Mouse (Mus musculus) urinary bladder, adult 18-20 months (tissue): ENCODE measurements around the gene Evl.
"Not testable (repeated sequence)": the region's sequence is repeated elsewhere in the genome, so short reads cannot be mapped to it uniquely, and the experiment has no call there.

Experiments used
- DNase-seq, 2 experiments: peaks; one replicate each; pipeline ENCODE4 v3.0.0; 2022; ENCODE audit warnings: low spot score in 2 of 2, mixed read lengths in 2 of 2

The Evl gene

DNA sequence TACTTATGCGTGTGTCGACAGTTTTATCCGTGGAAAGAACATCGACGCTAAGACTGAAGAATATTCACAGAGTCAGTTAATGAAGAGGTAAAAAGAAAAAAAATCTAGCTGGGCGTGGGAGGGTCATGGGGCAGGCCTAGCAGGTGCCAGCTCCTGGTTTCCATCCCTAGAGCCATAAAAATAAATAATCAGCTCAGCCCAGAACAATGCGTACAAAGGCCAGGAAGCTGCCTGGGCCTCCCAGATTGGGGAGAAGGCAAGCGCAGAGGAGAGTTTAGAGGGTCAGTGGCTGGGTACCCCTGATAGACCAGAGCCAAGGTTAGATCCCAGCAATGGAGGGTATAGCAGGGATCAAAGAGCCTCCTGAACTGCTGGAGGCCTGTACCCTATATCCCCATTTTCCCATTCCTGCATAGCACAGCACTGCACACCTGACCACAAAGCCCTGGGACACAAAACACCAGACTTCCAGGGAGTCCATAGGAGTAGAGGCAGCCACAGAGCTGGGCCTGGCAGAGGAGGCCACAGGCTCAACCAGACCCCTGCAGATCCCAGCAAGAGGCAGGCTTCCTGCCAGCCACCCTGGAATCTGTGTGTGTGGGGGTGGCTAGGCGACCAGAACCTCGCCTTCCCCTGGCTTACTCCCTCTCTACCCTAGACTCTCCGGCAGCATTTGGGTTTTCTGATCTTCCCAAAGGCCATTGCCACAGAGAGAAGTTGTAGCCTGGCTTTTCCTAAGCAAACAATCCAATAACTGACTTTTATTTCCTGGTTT is 144.4 kb downstream of the Evl start:
- no peak for DNase-seq

DNA sequence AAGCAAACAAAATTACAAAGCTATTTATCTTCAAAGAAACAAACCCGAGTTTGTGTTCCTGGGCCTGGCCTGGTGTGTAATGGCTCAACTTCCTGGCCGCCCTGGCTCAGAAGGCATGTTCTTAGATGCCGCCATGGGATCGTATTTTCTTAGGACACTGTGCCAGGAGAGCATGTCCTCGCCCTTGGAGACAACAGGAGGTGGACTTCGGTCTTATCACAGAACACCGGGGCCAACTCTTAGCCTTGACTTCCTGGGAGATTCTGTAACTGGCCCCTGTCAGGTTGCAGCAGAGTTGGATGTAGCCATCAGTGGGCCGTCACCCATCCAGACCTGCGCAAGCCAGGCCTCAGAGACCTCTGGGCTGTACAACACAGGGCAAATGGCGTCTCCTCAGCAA is 145.1 kb downstream of the Evl start:
- DNase-seq, result no peak

DNA sequence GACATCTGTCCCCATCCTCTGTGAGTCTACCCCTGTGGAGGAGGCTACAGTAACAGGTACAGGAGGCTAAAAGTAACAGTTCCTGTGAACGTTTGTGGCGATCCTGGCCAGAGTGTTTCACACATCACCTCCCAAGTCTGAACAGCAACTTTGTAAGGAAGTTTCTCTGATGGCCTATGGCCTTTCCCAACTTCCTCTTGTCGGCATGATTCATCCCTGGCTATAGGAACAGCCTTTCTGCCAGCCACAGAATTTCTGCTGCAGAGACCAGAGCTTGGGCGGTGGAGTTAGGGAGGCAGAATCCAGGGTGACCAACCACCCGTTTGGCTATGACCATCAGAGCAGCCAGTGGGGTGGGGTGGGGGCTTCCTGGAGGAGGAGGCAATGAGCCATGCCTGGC is 145.5 kb downstream of the Evl start:
- no peak for DNase-seq

DNA sequence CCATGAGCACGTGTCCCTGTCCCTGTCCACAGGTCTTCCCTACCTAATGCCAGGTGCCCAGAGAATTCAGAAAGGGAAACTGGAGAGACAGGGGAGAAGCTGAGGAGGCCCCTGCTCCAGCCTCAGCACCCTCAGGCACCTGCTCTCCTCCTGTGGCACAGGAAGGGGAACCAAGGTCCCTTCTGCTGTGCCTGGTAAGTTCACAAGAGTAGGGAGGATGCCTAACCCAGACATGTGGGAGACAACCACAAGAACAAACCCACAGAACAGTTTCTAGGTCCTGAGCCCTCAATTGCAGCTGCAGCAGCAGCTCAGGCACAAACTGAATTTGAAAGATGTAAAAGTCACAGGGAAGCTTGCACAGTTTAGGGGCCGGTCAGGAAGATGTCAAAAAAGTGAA is 146.7 kb downstream of the Evl start:
- DNase-seq, result no peak

DNA sequence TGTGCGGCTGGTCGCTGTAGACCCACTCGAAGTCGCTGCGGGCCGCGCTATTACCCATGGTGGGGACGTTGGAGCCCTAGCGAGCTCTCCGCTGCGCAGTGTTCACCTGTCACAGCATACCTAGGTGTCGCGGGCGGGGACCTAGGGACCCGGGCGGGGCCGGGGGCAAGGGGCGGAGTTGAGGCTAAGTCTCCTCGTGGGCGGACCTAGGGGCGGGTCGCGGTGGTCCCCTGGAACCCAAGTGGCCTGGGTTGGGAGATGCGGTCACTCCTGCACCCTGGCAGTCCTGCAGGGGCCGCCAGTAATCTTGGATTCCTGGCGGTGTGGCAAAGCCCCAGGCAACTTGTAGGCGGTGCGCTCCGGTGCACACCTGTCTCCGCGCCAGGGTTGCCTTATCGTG is 147.7 kb downstream of the Evl start, which contains the start of gene Degs2:
TSS of gene Degs2 (minus strand) at position 131 of the 400 bp plus-strand sequence.
- DNase-seq, result peak; percentile 63 to 73

DNA sequence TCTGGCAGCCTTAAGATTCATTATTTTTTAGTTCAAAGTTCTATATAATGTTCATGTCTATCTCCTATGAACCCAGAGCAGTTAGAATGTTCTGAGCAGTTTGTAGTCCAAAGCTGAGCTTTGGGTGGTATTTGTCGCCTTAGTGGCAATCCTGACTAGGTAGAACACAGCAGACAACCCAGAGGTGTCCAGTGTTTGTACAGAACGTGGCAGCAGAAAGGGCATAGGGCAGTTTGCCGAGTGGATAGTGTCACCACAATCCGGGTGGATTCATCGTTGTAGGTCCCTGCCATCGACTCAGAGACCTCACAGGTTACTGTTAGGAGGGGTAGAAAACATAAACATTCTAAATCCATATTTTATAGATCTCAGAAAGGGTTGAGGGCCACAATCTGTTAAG is 151.0 kb downstream of the Evl start:
- DNase-seq, result no peak

DNA sequence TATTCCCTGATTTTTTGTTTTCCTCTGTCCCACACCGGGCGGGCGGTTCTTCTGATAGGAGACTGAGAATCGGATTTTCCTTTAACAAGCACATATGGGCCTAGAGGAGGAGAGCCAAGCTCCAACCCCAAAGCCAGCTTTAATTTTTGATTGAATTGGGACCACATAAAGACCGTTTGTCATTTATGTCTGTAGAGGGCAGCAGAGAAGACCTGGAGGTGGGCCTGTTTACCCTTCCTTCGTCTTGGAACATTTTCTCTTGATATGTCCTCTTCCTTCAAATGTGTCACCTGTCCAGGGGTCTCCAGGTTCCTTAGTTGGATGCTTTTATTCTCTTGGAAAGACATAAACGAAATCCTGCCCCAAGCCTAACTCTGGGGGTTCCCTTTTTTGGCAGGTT is 151.6 kb downstream of the Evl start:
- DNase-seq, result no peak

DNA sequence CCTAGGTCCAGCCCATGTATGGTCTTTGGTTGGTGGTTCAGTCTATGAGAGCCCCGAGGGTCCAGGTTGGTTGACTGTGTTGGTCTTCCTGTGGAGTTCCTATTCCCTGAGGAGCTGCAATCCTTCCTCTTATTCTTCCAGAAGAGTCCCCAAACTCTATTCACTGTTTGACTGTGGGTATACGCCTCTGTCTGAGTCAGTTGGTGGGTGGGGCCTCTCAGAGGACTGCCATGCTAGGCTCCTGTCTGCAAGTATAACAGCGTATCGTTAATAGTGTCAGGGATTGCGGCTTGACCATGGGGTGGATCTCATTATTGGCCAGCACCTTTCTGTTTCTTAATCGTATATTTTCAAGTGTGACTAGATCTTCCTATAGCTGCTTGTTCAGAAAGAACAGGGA is 154.9 kb downstream of the Evl start:
- no peak for DNase-seq

DNA sequence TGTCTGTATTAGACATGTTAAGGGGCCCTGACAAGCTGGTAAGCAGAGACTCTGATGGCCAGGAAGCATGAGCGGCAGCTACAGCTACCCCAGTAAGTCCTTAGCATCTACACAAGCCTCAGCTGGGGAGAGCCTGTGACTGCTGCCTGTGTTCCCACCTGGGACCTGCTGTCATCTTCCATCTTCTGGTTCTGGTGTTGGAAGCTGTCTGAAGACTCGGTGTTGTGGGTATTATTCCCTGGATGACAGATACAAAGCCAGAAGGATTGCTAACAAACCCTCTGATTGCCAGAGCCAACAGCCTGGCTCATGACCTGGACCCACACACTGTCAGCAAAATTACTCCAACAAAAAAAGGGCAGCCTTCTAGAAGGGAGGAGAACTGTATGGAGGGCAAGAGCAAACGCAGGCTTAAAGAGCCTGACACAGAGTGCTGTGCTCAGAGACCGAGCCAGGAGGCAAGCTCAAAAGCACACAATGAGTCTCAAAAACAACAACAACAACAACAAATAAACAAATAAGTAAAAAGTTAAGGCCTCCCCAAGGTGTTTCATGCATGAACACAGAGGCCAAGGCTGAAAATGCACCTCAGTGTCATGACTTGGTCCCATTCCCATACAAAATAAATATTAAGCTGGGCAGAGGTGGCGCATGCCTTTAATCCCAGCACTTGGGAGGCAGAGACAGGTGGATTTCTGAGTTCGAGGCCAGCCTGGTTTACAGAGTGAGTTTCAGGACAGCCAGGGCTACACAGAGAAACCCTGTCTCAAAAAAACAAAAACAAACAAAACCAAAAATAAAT is 155.6 kb downstream of the Evl start:
- DNase-seq, result no peak

DNA sequence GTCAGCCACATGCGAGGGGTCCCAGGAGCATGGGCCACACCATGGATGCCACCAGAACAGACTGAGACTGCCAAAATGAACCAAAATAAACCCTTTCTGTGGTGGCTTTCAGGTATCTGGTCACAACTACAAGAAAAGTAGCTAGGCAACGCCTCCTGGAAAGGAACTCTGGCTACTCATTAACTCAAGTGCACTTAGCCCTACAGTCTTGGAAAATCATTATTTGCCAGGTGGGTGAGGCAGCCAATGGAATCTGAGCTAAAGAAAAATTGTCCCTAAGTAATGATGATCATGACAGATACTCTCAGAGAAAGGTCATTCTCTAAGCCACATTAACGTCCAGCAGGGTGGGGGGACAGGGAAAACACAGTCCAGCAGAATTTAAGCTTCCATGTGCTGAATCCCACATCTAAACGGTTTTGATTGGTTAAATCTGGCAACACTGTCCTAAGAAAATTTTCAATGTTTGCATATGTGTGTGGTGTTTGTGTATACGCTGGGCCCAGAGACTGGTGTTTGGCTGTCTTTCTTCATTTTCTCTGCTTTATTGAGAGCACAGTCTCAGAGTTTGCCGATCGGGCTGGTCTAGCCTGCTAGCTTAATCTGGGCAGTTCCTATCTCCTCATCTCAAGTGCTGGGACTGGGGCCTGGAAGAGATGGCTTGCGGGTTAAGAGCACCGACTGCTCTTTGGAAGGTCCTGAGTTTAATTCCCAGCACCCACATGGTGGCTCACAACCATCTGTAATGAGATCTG is 156.5 kb downstream of the Evl start:
- peak in 1 of 2 experiments; percentile 56 for DNase-seq

DNA sequence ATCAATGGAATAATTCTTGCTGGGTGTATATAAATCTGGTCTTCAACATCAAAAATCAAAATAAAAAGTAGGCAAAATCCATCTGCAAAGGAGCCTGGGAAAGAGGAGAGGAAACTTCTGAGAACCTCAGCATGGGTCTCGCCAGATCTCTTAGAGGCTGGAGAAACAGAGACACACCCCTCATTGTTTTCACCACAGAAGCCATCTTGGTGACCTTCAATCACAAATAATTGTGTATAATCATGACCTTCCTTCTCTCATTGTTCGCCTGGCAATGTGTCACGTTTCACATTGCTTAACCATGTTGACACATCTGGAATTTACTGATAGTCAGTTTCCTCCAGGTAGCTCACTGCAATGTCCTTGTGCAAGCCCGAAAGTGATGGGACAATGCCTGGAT is 158.0 kb downstream of the Evl start:
- no peak for DNase-seq

DNA sequence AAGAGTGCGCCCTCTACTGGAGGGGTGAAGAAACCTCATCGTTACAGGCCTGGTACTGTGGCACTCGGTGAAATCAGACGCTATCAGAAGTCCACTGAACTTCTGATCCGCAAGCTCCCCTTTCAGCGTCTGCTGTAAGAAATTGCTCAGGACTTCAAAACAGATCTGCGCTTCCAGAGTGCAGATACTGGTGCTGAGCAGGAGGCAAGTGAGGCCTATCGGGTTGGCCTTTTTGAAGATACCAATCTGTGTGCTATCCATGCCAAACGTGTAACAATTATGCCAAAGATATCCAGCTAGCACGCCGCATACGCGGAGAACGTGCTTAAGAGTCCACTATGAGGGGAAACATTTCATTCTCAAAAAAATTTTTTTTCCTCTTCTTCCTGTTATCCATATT is 159.5 kb downstream of the Evl start:
- not testable (repeated sequence) for DNase-seq

DNA sequence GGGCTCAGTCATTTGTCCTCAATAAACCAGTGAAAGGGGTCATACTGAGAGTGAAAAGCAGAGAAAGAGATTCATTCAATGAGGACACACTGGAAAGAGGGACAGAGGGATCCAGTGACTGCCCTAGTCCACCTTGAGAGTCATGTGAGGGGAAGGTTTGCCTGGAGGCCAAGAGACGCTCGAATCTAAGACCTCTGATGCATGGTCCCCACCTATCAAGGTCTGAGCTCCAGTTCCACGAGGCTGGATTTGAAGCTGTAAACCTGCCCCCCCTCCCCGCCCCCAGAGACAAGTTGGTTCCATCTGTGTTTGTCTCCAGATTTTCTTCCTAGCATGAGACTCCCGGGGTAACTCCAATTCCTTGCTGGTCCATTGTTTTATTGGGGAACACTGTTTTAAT is 161.3 kb downstream of the Evl start:
- DNase-seq, result no peak

DNA sequence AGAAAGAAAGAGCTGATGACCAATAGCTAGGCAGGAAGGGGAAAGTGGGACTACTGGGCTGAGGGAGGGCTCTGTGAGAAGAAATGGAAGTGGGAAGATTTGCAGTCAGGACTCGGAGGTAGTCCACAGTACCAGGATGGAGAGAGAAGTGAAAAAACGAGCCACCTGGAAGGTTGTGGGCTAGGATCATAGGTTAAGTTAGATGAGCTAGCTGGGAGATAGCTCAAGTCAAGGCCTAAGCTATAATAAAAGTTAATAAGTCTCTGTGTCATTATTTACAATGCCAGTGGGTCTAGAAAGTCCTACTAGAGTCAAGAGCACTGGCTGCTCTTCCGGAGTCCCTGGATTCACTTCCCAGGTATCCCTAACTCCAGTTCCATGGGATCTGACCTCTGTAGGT is 164.0 kb downstream of the Evl start:
- DNase-seq, result no peak

DNA sequence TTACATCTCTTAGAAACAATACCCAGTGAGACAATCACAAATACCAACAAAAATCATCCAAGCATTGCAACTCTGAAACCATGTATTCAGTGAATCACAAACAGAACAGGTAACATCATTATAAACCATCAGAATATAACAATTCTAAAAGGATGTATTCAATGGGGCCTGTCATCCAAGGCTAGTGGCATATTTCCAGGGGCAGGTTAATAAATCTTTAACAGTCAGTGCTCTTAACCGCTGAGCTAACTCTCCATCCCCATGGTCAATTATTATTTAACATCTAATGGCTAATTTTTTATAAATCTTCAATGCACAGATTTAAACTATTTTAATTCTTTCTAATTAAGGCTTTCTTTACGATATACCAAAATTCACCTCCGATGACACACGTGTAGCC is 167.9 kb downstream of the Evl start:
- no peak for DNase-seq

DNA sequence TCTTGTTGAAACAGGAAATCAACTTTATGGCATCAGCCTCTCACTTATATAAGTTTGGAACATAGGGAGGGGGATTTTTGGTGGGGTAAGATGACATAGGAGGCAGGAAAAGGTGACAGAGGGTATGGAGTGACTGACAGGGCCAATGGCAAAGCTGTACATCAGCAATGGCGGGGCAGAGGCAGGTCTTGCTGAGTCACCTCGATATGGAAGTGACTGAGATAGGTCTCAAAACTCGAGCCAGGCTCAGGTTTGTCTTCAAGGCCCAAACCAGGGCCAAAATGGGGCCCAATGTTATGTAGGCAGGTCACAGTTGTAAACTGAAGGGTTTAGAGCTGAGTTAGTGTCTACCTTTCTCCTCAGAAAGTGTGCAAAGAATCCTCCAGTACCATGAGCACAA is 169.3 kb downstream of the Evl start:
- no peak for DNase-seq

DNA sequence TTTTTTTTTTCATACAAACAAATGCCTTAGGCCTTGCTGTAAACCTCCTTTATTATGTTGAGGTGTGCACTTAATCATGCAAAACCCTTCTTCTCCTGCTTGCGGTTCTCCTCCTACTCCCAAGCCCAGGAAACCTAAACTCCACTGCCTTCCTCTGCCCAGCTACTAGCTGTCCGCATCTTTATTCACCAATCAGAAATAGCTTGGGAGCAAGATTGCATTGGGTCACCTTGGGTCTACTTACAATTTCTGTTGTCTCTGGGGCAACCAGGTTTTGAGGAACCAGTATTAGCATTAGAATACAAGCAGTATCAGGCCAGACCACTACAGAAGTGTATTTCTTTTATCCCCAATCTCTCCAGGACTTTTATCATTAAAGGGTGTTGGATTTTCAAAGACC is 179.9 kb downstream of the Evl start:
- no peak for DNase-seq

DNA sequence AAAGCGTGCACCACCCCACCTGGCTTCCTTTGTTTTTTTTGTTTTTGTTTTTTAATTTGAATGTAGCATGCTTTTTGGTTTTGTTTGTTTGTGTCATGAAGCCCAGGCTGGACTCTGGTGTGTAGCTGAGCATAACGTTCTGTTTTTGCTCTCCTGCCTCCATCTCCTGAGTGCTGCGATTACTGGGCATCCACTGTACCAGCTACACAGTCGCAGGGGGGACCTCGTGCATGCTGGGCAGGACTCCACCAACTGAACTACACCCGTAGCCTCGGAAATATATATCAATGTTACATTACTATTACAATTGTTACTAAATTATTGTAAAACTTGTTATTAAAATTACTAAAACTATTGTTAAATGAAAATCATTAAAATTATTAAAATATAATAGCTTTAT is 183.3 kb downstream of the Evl start:
- DNase-seq, result no peak
